Mouse (Mus musculus) C2C12 (cell line): ENCODE results near the gene Axin2. TPM values are rescaled to one million over a fixed set of nuclear protein-coding genes. Genes with fewer than 3 reads are reported as not detected.

Experiments
- H3K27me3 ChIP-seq: one replicate; pipeline ENCODE4 v1.6.1; 2011; ENCODE audit not compliant: control insufficient read depth, insufficient read depth, insufficient read length
- H3K36me3 ChIP-seq: one replicate; pipeline ENCODE4 v1.6.1; 2011; ENCODE audit not compliant: control insufficient read depth, insufficient read depth
- H3K4me3 ChIP-seq: one replicate; pipeline ENCODE4 v1.5.1; 2011; ENCODE audit warnings: mild to moderate bottlenecking, control low read depth; ENCODE audit not compliant: poor library complexity, insufficient read depth, severe bottlenecking
- H3K79me2 ChIP-seq: one replicate; pipeline ENCODE4 v1.6.1; 2011; ENCODE audit not compliant: control insufficient read depth, insufficient read depth
- H3K79me3 ChIP-seq: one replicate; pipeline ENCODE4 v1.6.1; 2011; ENCODE audit warnings: low read depth, control low read depth
- H3ac ChIP-seq: one replicate; pipeline ENCODE3; 2011; ENCODE audit warnings: low read depth; ENCODE audit not compliant: control insufficient read depth, insufficient read length
- CEBPB ChIP-seq: IDR thresholded peaks from one replicate; pipeline ENCODE4 v1.6.1; 2011; ENCODE audit warnings: low read depth, mild to moderate bottlenecking, control low read depth, moderate library complexity
- CTCF ChIP-seq: IDR thresholded peaks from one replicate; pipeline ENCODE4 v1.5.1; 2011; ENCODE audit not compliant: control insufficient read depth, insufficient read depth, insufficient read length
- FOSL1 ChIP-seq: IDR thresholded peaks from one replicate; pipeline ENCODE4 v1.8.0; 2011; ENCODE audit warnings: mild to moderate bottlenecking, low read length; ENCODE audit not compliant: poor library complexity, insufficient read depth, severe bottlenecking
- MAX ChIP-seq: IDR thresholded peaks from one replicate; pipeline ENCODE4 v1.6.1; 2011; ENCODE audit warnings: mild to moderate bottlenecking, control low read depth
- MYOD1 ChIP-seq: IDR thresholded peaks from one replicate; pipeline ENCODE4 v1.6.1; 2011; ENCODE audit warnings: low read depth; ENCODE audit not compliant: control insufficient read depth, insufficient read length
- MYOG ChIP-seq: IDR thresholded peaks from one replicate; pipeline ENCODE4 v1.6.1; 2011; ENCODE audit not compliant: control insufficient read depth, insufficient read length; ENCODE audit errors: extremely low read depth
- USF1 ChIP-seq: IDR thresholded peaks from one replicate; pipeline ENCODE4 v1.6.1; 2011; ENCODE audit warnings: low read depth, mild to moderate bottlenecking, control low read depth, moderate library complexity
- polyA plus RNA-seq: library from polyadenylated mRNA; unstranded; fragments of >200 nt; fragmentation: generic; extraction: Trizol; gene quantifications from one replicate; pipeline ENCODE4 v1.2.1, GENCODE M21; 2012; ENCODE audit warnings: missing spikeins

The Axin2 gene
- polyA plus RNA-seq, 1 experiment, result 0.16 TPM

DNA sequence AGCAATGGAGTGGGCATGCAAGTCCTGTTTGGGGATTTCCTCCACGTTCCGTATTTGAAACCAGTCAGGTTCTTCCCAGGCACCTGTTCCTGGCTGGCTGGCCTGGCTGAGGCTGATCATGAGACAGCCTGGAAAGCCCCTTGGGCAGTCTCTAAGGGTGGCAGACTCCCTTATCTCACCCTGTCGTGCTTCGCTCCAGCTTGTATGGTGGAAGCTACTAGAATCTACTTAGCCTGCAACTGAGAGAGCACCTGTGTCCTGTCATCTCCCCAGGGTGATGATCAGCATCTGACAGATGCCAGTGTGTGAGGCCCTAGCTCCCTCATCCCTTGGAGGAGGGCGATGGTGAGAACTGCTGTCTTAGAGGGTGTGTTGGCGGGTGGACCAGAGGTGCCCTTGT lies 21.7 kb upstream of the Axin2 start:
- Histone ChIP-seq H3K4me3 (no peak overlapping the region), H3K36me3 (no peaks in the 10 kb centered on the region), H3K27me3 (no peaks in the 10 kb centered on the region), H3ac (no peak overlapping the region), H3K79me3 (no peaks in the 10 kb centered on the region), H3K79me2 (no peaks in the 10 kb centered on the region)
- TF ChIP-seq MAX (no peak), FOSL1 (no peak), USF1 (no peak), CTCF (no peak), MYOD1 (no peak), MYOG (no peak), CEBPB (no peak)

- H3ac ChIP-seq, result no peak overlapping the region
- H3K79me2 ChIP-seq, result no peaks in the 10 kb centered on the region
- H3K36me3 ChIP-seq, result no peaks in the 10 kb centered on the region
- no peak overlapping the region for H3K4me3 ChIP-seq
- no peaks in the 10 kb centered on the region for H3K27me3 ChIP-seq
- no peak for TF ChIP-seq MYOG
- TF ChIP-seq FOSL1, result no peak
- no peak for TF ChIP-seq MAX
- TF ChIP-seq USF1, result no peak
- no peak for TF ChIP-seq CTCF
- no peak for TF ChIP-seq MYOD1
- no peak for TF ChIP-seq CEBPB
- H3K79me3 ChIP-seq, result no peaks in the 10 kb centered on the region
Measured at GRCm38 (mm10) chr11:108900718-108901488, 19.2 kb upstream of the Axin2 start.

DNA sequence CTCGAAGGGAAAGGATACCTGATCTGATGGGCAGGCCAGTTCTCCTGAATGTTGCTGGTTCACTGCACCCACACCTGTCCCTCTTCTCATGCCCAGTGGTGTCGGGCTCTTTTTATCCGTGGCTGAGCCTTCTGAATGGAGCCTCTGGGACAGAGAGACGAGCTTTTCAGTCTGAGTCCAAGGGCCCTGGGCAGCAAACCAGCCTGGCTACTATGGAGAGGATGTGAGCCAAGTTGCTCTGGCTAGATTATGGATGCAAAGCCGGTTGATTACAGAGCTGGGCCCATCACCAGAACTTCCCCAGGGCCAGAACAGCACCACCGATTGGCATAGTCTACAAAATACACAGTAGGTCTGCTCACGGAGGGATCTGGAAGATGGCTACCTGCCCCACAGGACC lies 18.5 kb upstream of the Axin2 start:
- no peak overlapping the region for H3ac ChIP-seq

DNA sequence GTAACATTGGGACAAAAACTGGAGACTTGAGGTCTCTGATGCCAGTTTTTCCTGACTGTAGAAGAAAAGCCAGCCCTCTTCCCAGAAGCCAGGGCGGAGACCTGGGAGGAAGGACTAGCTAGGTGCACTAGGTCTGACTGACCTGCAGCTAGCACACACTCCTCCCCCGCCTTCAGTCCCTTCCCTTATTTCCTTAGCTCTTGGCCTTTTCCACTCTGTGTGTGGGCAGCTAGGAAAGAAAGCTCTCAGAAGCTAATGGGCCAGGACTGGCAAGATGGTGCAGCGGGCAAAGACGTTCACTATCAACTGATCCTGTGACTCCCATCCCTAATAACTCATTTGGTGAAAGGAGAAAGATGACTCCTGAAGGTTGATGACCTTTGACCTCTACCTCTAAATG lies 17.8 kb upstream of the Axin2 start:
- no peak overlapping the region for H3ac ChIP-seq
- no peaks in the 10 kb centered on the region for H3K79me2 ChIP-seq
- H3K27me3 ChIP-seq, result no peaks in the 10 kb centered on the region
- H3K36me3 ChIP-seq, result no peaks in the 10 kb centered on the region
- no peak for TF ChIP-seq MYOG
- no peak for TF ChIP-seq CTCF
- no peak for TF ChIP-seq CEBPB
- no peak for TF ChIP-seq MAX
- TF ChIP-seq MYOD1, result no peak
- no peak for TF ChIP-seq FOSL1
- TF ChIP-seq USF1, result no peak
- no peaks in the 10 kb centered on the region for H3K79me3 ChIP-seq
- H3K4me3 ChIP-seq, result no peak overlapping the region

More for the DNA sequence above, 18.5 kb upstream of the Axin2 start:
- Histone ChIP-seq H3K79me3 (no peaks in the 10 kb centered on the region), H3K27me3 (no peaks in the 10 kb centered on the region), H3K4me3 (no peak overlapping the region), H3K79me2 (no peaks in the 10 kb centered on the region), H3K36me3 (no peaks in the 10 kb centered on the region)
- no peak for TF ChIP-seq MAX
- no peak for TF ChIP-seq MYOD1
- no peak for TF ChIP-seq FOSL1
- no peak for TF ChIP-seq CEBPB
- TF ChIP-seq MYOG, result no peak
- TF ChIP-seq CTCF, result no peak
- TF ChIP-seq USF1, result no peak

DNA sequence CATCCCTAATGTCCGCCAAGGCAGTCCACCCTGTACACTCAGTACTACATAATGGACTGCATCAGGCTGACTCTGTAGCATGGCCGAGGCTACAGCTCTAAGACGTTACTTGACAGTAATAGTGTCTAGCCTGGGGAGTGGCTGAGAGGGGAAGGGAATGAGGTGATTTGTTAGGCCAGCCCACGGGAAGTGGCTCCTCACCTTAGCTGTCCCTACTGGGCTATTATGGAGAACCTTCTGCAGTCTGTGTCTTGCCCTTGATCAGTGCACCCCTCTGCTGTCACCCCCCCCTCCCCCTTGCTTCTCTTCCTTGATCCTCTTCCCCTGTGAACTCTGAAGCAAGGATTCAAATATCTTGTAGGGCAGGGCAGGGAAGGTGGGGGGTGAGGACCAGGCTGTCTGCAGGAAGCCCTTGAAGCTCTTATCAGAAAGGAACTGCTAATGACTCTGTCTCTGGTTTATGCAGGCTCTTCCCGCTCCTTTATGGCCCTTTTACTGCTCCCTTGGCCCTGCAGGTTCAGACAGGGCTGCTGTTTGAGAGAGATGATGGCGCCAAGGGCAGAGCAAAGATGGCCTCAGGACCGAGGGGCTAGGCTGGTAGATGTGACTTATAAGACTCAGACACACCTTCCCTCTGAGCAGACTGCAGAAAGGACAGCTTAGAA lies 13.4 kb upstream of the Axin2 start:
- TF ChIP-seq USF1 (no peak), MYOG (no peak), CTCF (no peak), MYOD1 (no peak), CEBPB (no peak), MAX (no peak), FOSL1 (no peak)
- no peaks in the 10 kb centered on the region for H3K36me3 ChIP-seq
- no peaks in the 10 kb centered on the region for H3K79me3 ChIP-seq

More for the DNA sequence above, 13.4 kb upstream of the Axin2 start:
- Histone ChIP-seq H3K4me3 (no peak overlapping the region), H3ac (no peak overlapping the region), H3K79me2 (no peaks in the 10 kb centered on the region), H3K27me3 (no peaks in the 10 kb centered on the region)
